Mouse (Mus musculus): ENCODE measurements around the gene Gng12.
"Not testable (repeated sequence)": the region's sequence is repeated elsewhere in the genome, so short reads cannot be mapped to it uniquely, and the experiment has no call there.

Gng12 gene

GRCm38 (mm10) chr6:66992232-66992631, 96.0 kb downstream of the Gng12 start:
- no peak for DNase-seq (ENCODE audit: low spot score in 2 of 2)

GRCm38 (mm10) chr6:66992786-66993185, 96.6 kb downstream of the Gng12 start:
- DNase-seq (ENCODE audit: low spot score in 2 of 2), result no peak

GRCm38 (mm10) chr6:66994981-66995380, 98.8 kb downstream of the Gng12 start:
- DNase-seq (ENCODE audit: low spot score in 2 of 2), result no peak

- no peak for DNase-seq (ENCODE audit: low spot score in 2 of 2)
These were observed 99.6 kb downstream of the Gng12 start for GRCm38 (mm10) chr6:66995825-66996224.

- no peak for DNase-seq (ENCODE audit: low spot score in 2 of 2)
These were observed 100.1 kb downstream of the Gng12 start for GRCm38 (mm10) chr6:66996257-66996656.

- DNase-seq (ENCODE audit: low spot score in 2 of 2), result no peak
These were observed 102.4 kb downstream of the Gng12 start for GRCm38 (mm10) chr6:66998645-66999044.

GRCm38 (mm10) chr6:66999800-67000199, 103.6 kb downstream of the Gng12 start:
- DNase-seq (ENCODE audit: low spot score in 2 of 2), result no peak

GRCm38 (mm10) chr6:67009888-67010287, 113.7 kb downstream of the Gng12 start:
- DNase-seq (ENCODE audit: low spot score in 2 of 2), result no peak

GRCm38 (mm10) chr6:67010370-67011216, 114.4 kb downstream of the Gng12 start:
- no peak for DNase-seq (ENCODE audit: low spot score in 2 of 2)

GRCm38 (mm10) chr6:67011217-67011518, 115.0 kb downstream of the Gng12 start:
- no peak for DNase-seq (ENCODE audit: low spot score in 2 of 2)

- no peak for DNase-seq (ENCODE audit: low spot score in 2 of 2)
These were observed 117.2 kb downstream of the Gng12 start for GRCm38 (mm10) chr6:67013293-67013948.

- no peak for DNase-seq (ENCODE audit: low spot score in 2 of 2)
These were observed 117.9 kb downstream of the Gng12 start for GRCm38 (mm10) chr6:67013949-67014678.

- no peak for DNase-seq (ENCODE audit: low spot score in 2 of 2)
These were observed 118.5 kb downstream of the Gng12 start for GRCm38 (mm10) chr6:67014679-67015075.

- no peak for DNase-seq (ENCODE audit: low spot score in 2 of 2)
These were observed 119.7 kb downstream of the Gng12 start for GRCm38 (mm10) chr6:67015739-67016519.

GRCm38 (mm10) chr6:67016520-67017111, 120.4 kb downstream of the Gng12 start:
- no peak for DNase-seq (ENCODE audit: low spot score in 2 of 2)

- DNase-seq (ENCODE audit: low spot score in 2 of 2), result no peak
These were observed 122.2 kb downstream of the Gng12 start for GRCm38 (mm10) chr6:67018365-67018764.

GRCm38 (mm10) chr6:67019001-67019400, 122.8 kb downstream of the Gng12 start:
- not testable (repeated sequence) for DNase-seq (ENCODE audit: low spot score in 2 of 2)

- no peak for DNase-seq (ENCODE audit: low spot score in 2 of 2)
These were observed 125.1 kb downstream of the Gng12 start for GRCm38 (mm10) chr6:67021308-67021707.

- DNase-seq (ENCODE audit: low spot score in 2 of 2), result no peak
These were observed 127.5 kb downstream of the Gng12 start for GRCm38 (mm10) chr6:67023729-67024128.

GRCm38 (mm10) chr6:67026661-67027060, 130.5 kb downstream of the Gng12 start:
- no peak for DNase-seq (ENCODE audit: low spot score in 2 of 2)

- DNase-seq (ENCODE audit: low spot score in 2 of 2), result no peak
These were observed 131.4 kb downstream of the Gng12 start for GRCm38 (mm10) chr6:67027438-67028142.
